7 mouse cellular contexts compared by ENCODE assay signal in genomic region chr2:35335620-35336019, GRCm38 (mm10). TPM values are rescaled to one million over a fixed set of nuclear protein-coding genes. Genes with fewer than 3 reads are reported as not detected.
DNase-seq lines count a peak whose midpoint lies in the region; ATAC-seq lines count a peak whose summit lies in the region.

No protein-coding gene starts in this region.

- peaks cover 2% of the 10 kb centered on the region; the same call in 1 of the 2 replicates for H3K4me1 ChIP-seq in neural tube, embryonic 11.5 days (ENCODE audit: control insufficient read depth, insufficient read depth, low read length)
- H3K4me1 ChIP-seq in forebrain, embryonic 13.5 days: peaks cover 17% of the 10 kb centered on the region
- H3K4me1 ChIP-seq in liver, embryonic 15.5 days (replicated peaks): peaks cover 54% of the 10 kb centered on the region

- no peak for DNase-seq in neural tube, embryonic 11.5 days (ENCODE audit: low spot score)
- no peak for DNase-seq in neural tube, embryonic 10.5 days (ENCODE audit: extremely low spot score, low spot score)
- no peak for DNase-seq in yolk sac, embryonic 10.5 days (ENCODE audit: low spot score)
- no peak for DNase-seq in left cerebral cortex, adult 18-20 months (ENCODE audit: low spot score in 2 of 2)
- DNase-seq in frontal cortex, postnatal 10 days (ENCODE audit: low spot score in 2 of 2): no peak

- H3K27ac ChIP-seq in neural tube, embryonic 11.5 days (ENCODE audit: low read depth, low read length): no peak overlapping the region
- no peak overlapping the region for H3K27ac ChIP-seq in forebrain, embryonic 13.5 days
- peak overlapping the region; percentile 100 for H3K27ac ChIP-seq in liver, embryonic 15.5 days (replicated peaks)

- H3K9me3 ChIP-seq in neural tube, embryonic 11.5 days (ENCODE audit: control insufficient read depth, low read length): no peaks in the 10 kb centered on the region
- no peaks in the 10 kb centered on the region for H3K9me3 ChIP-seq in forebrain, embryonic 13.5 days (replicated peaks)
- H3K9me3 ChIP-seq in liver, embryonic 15.5 days (replicated peaks): no peaks in the 10 kb centered on the region

- H3K9ac ChIP-seq in neural tube, embryonic 11.5 days (ENCODE audit: low read length): peak overlapping the region; percentile 18; the same call in 1 of the 2 replicates
- H3K9ac ChIP-seq in forebrain, embryonic 13.5 days: peak overlapping the region; percentile 72; the same call in 1 of the 2 replicates
- H3K9ac ChIP-seq in liver, embryonic 15.5 days: peak overlapping the region; percentile 100

- H3K36me3 ChIP-seq in neural tube, embryonic 11.5 days (ENCODE audit: control insufficient read depth, insufficient read depth, low read length): no peaks in the 10 kb centered on the region
- no peaks in the 10 kb centered on the region for H3K36me3 ChIP-seq in forebrain, embryonic 13.5 days (ENCODE audit: poor library complexity, severe bottlenecking)
- H3K36me3 ChIP-seq in liver, embryonic 15.5 days (replicated peaks): peaks cover 33% of the 10 kb centered on the region

- WGBS in neural tube, embryonic 11.5 days: 9% methylated on average over 7 of the region's 7 CpGs
- WGBS in forebrain, embryonic 13.5 days: 5% methylated on average over 7 of the region's 7 CpGs
- 17% methylated on average over 7 of the region's 7 CpGs for WGBS in liver, embryonic 15.5 days (ENCODE audit: insufficient replicate concordance)

- peak overlapping the region; percentile 98 for H3K4me2 ChIP-seq in neural tube, embryonic 11.5 days (ENCODE audit: low read depth)
- peak overlapping the region; percentile 96 for H3K4me2 ChIP-seq in forebrain, embryonic 13.5 days
- H3K4me2 ChIP-seq in liver, embryonic 15.5 days: peak overlapping the region; percentile 80

- 0 out of 2 replicates have a peak, but pooled peaks cover 4% of the 10 kb centered on the region for H3K27me3 ChIP-seq in neural tube, embryonic 11.5 days (ENCODE audit: control insufficient read depth, insufficient read depth, low read length)
- no peaks in the 10 kb centered on the region for H3K27me3 ChIP-seq in forebrain, embryonic 13.5 days
- H3K27me3 ChIP-seq in liver, embryonic 15.5 days: no peaks in the 10 kb centered on the region

- no peak for ATAC-seq in neural tube, embryonic 11.5 days (ENCODE audit: insufficient read depth, low FRiP score, low TSS enrichment)
- ATAC-seq in forebrain, embryonic 13.5 days: no peak
- no peak for ATAC-seq in liver, embryonic 15.5 days (ENCODE audit: insufficient read depth)

- peak overlapping the region; percentile 76; the same call in 1 of the 2 replicates for H3K4me3 ChIP-seq in neural tube, embryonic 11.5 days (ENCODE audit: low read depth, low read length)
- H3K4me3 ChIP-seq in forebrain, embryonic 13.5 days: peak overlapping the region; percentile 67
- H3K4me3 ChIP-seq in liver, embryonic 15.5 days (replicated peaks): peak overlapping the region; percentile 99

RNA-seq across cellular contexts. Expression of gene Stom, which starts 1.2 kb away (rescaled TPM):
- polyA plus RNA-seq in neural tube, embryonic 11.5 days (2014; fragmentation: Nextera tagmentation; extraction: Ambion mirVana): 15.3 and 15.5 TPM in 2 replicates
- polyA plus RNA-seq in forebrain, embryonic 13.5 days (2015; fragmentation: Nextera tagmentation; extraction: Ambion mirVana): 8.0 and 9.4 TPM in 2 replicates
- polyA plus RNA-seq in liver, embryonic 15.5 days (2015; fragmentation: Nextera tagmentation; extraction: Ambion mirVana): 169 and 191 TPM in 2 replicates
- 1 to 10 TPM; 7.3 to 8.6 TPM for total RNA-seq in left cerebral cortex, adult 18-20 months (2021)

RNA-seq across cellular contexts. Expression of gene 4930568D16Rik, which starts 31.9 kb away (rescaled TPM):
- polyA plus RNA-seq in neural tube, embryonic 11.5 days (2014; fragmentation: Nextera tagmentation; extraction: Ambion mirVana): not detected in 2 replicates
- not detected in 2 replicates for polyA plus RNA-seq in forebrain, embryonic 13.5 days (2015; fragmentation: Nextera tagmentation; extraction: Ambion mirVana)
- not detected in 2 replicates for polyA plus RNA-seq in liver, embryonic 15.5 days (2015; fragmentation: Nextera tagmentation; extraction: Ambion mirVana)
- not detected for total RNA-seq in left cerebral cortex, adult 18-20 months (2021)

Comparison
In these comparisons a context has a peak if more than half of its experiments do, and no peak if none do; other contexts are left out.
1. H3K9ac ChIP-seq: peak in every context shown above with its lines; median percentile 100 in liver, embryonic 15.5 days; 72 in forebrain, embryonic 13.5 days; 18 in neural tube, embryonic 11.5 days.
2. RNA of gene Stom, which starts 1.2 kb away (polyA plus RNA-seq): 169 to 191 TPM in liver, embryonic 15.5 days; 15.3 to 15.5 TPM in neural tube, embryonic 11.5 days and 8.0 to 9.4 TPM in forebrain, embryonic 13.5 days; every median in the first group is over 10 times any median in the second.
3. Peak in every context shown above with its lines, with median percentiles within 50 percentile points of each other: H3K4me2 ChIP-seq and H3K4me3 ChIP-seq.